Mouse (Mus musculus): ENCODE results near the gene C77080. TPM values are rescaled to one million over a fixed set of nuclear protein-coding genes. Genes with fewer than 3 reads are reported as not detected.

Gene C77080
- total RNA-seq, 2 experiments from 2014 or later, result 0.20 TPM; not detected in 1

DNA sequence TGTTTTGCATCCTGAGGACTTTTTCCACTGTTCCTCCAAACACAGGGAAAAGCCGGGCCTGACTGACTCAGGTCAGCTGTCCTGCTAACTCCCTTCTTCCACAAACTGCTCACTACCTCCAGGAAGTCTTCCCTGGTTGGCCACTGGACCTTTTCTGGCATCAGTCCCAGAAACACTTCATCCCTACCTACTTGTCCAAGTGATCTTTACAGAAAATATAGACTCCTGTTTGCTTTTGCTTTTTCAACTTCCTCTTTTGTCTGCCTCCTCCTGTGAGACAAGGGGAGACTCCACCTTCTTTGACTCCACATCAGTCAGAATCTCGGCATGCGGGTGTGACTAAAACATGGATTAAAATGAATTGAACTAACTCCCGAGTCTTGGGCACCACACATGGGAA lies 16.4 kb downstream of the C77080 start:
- ATAC-seq (replicated peaks; ENCODE audit: low FRiP score, low TSS enrichment, poor library complexity, severe bottlenecking), result no peak

GRCm38 (mm10) chr4:129242761-129243160 lies 18.4 kb downstream of the C77080 start:
- no peak for ATAC-seq (replicated peaks; ENCODE audit: low FRiP score, low TSS enrichment, poor library complexity, severe bottlenecking)

DNA sequence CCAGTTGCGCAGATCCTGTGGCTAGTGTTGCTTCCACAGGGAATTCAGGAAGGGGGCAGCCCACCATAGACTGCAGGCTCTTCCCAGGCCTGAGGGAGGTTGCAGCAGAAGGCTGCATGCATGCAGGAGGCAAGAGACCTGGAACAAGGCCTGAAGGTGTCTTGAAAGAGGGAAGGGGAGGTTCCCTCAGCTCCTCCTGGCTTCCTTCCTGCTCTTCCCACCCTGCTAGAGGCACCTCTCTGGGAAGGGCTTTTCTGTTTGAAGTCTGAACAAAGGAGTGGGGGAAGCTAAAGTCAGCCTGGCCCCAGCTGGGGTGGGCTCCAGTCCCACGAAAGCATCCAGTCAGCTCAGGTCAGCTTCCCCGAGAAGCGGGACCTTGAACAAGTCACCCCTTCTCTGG lies 18.9 kb downstream of the C77080 start:
- no peak for ATAC-seq (replicated peaks; ENCODE audit: low FRiP score, low TSS enrichment, poor library complexity, severe bottlenecking)

- no peak for ATAC-seq (replicated peaks; ENCODE audit: low FRiP score, low TSS enrichment, poor library complexity, severe bottlenecking)
These were observed 19.3 kb downstream of the C77080 start for GRCm38 (mm10) chr4:129241898-129242297.

- peak; percentile 45 for ATAC-seq (replicated peaks; ENCODE audit: low FRiP score, low TSS enrichment, poor library complexity, severe bottlenecking)
These were observed 22.1 kb downstream of the C77080 start for GRCm38 (mm10) chr4:129239075-129239474.

- ATAC-seq (replicated peaks; ENCODE audit: low FRiP score, low TSS enrichment, poor library complexity, severe bottlenecking), result no peak
These were observed 22.6 kb downstream of the C77080 start for GRCm38 (mm10) chr4:129238579-129239016.

GRCm38 (mm10) chr4:129237843-129238441 lies 23.3 kb downstream of the C77080 start:
- no peak for ATAC-seq (replicated peaks; ENCODE audit: low FRiP score, low TSS enrichment, poor library complexity, severe bottlenecking)

DNA sequence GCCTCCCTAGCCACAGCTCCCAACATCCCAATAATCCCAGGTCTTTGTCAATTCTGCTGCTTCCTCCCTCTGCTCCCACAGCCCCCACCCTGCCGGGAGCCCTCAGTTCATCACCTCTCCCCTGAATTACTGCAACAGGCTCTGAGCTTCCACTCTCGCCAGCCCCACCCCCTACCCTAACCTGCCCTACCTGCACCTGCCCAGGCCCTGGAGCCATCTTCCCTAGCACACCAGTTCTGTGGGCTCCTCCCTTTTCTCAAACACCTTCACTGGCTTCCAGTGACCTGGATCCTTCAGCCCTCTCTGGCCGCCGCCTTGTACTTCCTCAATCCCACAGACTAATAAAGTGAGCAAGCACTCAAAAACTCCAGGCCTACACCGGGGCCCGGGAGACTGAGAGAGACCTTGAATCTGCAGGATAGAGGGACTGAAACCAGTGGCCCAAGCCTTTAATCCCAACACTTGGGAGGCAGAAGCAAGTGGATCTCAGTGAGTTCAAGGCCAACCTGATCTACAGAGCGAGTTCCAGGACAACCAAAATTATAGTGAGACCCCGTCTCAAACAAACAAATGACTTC lies 24.9 kb downstream of the C77080 start:
- ATAC-seq (replicated peaks; ENCODE audit: low FRiP score, low TSS enrichment, poor library complexity, severe bottlenecking), result no peak

GRCm38 (mm10) chr4:129235147-129235546 lies 26.1 kb downstream of the C77080 start:
- peak; percentile 27 for ATAC-seq (replicated peaks; ENCODE audit: low FRiP score, low TSS enrichment, poor library complexity, severe bottlenecking)

- peak; percentile 56 for ATAC-seq (replicated peaks; ENCODE audit: low FRiP score, low TSS enrichment, poor library complexity, severe bottlenecking)
These were observed 26.7 kb downstream of the C77080 start for GRCm38 (mm10) chr4:129234488-129234887.

DNA sequence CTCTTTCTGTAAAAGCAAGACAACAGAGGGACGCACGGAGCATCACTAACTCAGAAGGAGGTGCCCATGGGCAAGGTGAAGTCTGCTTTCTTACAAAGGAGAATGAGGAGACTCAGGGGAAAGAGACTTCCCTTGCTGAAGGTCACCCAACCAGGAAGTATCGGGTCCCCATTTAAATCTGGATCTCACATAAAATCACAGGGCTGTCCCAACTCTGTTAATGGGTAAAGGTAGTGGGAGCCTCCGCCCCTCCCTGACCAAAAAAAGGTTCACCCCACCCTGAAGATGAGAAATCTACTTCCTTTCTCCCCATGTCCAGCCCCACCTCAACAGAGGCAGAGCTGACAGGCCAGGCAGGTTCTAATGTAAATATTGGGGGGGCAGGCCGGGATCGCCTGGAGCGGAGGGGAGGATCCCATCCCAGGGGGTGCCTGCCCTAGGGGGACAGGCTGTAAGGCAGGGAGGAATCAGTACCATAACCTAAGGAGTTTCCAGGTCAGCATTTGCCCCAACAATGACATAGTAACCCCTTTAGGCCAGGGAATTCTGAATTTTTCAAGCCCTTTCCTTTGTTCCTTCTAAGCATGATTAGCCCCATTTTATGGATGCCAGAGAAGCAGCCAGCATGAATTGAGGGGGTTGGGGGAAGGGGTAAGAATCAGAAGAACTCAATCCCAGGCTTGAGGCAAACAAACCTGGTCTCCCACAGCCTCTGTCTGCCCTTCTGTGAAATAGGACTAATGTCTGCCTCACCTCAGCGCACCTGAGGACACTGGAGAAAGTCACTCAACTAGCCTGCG lies 28.4 kb downstream of the C77080 start:
- no peak for ATAC-seq (replicated peaks; ENCODE audit: low FRiP score, low TSS enrichment, poor library complexity, severe bottlenecking)

GRCm38 (mm10) chr4:129231594-129232450 lies 29.4 kb downstream of the C77080 start:
- ATAC-seq (replicated peaks; ENCODE audit: low FRiP score, low TSS enrichment, poor library complexity, severe bottlenecking), result 0 out of 2 replicates have a peak, but pooled peaks have one; percentile 18

DNA sequence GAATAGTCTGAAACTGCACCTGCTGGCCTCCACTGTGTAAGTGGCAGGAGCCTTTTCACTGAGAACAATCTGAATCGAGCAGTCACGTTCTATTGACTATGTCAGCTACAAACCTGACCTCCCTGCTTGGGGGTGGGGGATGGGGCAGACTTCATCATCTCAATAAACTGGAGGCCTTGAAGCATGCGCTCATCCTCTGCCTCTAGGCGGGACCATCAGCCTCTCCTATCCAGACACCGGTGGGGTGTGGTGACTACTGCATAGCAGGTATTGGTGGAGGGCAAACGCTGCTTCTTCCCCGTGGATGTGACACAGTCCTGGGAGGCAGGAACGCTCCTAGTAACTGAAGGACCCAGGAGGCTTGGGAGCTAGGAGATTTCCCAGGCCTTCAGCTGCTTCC lies 30.3 kb downstream of the C77080 start:
- ATAC-seq (replicated peaks; ENCODE audit: low FRiP score, low TSS enrichment, poor library complexity, severe bottlenecking), result no peak

GRCm38 (mm10) chr4:129227985-129228381 lies 33.2 kb downstream of the C77080 start:
- no peak for ATAC-seq (replicated peaks; ENCODE audit: low FRiP score, low TSS enrichment, poor library complexity, severe bottlenecking)

DNA sequence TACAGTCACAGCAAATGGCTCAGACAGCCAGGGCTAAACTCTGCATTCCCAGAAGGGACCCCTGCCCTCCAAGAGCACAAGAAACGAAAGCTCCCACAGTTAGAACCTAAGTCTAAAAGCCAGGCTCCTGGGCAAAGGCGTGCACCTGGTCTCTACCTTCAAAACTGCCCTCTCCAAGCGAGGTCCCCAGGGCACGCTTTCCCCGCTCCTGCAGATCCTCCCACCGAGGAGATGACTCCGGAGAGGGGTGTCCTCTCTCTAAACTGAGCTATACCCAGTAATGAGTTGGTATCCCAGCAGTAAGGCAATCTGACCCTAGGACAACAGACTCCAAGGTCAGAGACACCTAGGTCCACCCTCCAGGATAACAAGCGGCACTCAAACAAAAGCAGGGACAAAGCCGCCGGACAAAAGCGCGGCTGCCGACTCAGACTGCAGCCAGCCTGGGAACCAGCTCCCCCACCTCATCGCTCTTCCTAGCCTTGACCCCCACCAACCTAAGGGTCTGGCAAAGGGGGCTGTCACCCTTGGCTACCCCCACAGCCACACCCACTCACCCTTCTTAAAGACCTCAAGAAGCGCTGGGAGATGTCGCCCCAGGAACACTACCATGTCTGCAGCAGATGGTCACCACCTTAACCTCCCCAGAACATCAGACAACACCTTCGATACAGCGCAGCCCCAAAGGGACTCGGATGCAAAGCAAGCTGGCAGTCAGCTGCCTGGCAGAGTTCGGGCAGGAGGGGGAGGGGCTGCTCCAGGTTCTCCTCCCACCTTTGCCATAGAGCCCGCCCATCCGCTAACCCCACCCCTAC lies 33.8 kb downstream of the C77080 start:
- ATAC-seq (replicated peaks; ENCODE audit: low FRiP score, low TSS enrichment, poor library complexity, severe bottlenecking), result no peak

- ATAC-seq (replicated peaks; ENCODE audit: low FRiP score, low TSS enrichment, poor library complexity, severe bottlenecking), result no peak
These were observed 34.7 kb downstream of the C77080 start for GRCm38 (mm10) chr4:129226441-129226963.

DNA sequence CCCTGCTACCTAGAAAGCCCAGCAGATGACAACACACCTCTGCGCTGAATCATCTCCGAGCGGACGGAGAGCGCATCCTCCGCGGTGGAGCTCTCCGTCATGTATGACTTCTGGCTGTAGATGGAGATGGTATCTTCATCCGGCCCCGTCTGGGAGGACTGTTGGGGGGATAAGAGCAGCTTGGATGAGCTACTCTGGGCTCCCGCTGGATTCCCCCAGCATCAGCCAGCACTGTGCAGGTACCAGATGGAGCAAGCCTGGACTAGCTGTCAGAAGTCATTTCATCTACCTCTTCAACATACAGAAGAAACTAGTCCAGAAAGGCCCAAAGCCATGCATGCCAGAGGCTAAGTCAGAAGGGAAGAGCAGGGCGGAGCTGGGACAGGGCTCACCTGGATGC lies 35.9 kb downstream of the C77080 start:
- no peak for ATAC-seq (replicated peaks; ENCODE audit: low FRiP score, low TSS enrichment, poor library complexity, severe bottlenecking)

GRCm38 (mm10) chr4:129223421-129224281 lies 37.6 kb downstream of the C77080 start:
- no peak for ATAC-seq (replicated peaks; ENCODE audit: low FRiP score, low TSS enrichment, poor library complexity, severe bottlenecking)

Data from megakaryocyte-erythroid progenitor cell, adult 5-6 weeks (primary cell).